In the genomic region with DNA sequence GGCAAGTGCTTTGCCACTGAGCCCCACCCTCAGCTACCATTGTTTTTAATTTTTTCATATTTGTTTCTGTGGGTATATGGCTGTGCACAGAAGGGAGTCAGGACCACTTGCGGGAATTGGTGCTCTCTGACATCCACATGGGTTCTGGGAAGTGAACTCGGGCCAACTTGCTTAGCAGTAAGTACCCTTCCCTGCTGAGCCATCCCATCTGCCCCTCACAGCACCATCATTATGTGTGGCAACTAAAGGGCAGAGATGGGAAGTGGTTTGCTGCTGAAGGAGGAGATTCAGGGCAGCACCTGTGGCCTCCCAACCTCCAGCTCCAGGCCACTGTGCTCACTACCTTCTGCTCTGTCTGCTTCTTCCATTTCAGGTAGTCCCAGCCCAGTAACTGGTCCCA, we compare ENCODE assay signal across 33 mouse cellular contexts. TPM values are rescaled to one million over a fixed set of nuclear protein-coding genes. Genes with fewer than 3 reads are reported as not detected.
"Had no signal": no experiment of that assay in that cellular context is flagged by ENCODE, and none has a peak within 500 bp of the region (broad histone marks: within the 10 kb centered on the region; RNA-seq: fewer than 3 reads in every experiment).

No protein-coding gene starts in this region.

- H3K36me3 ChIP-seq: heart, embryonic 13.5 days; heart, embryonic 15.5 days; hindbrain, embryonic 13.5 days; hindbrain, embryonic 15.5 days; kidney, embryonic 15.5 days; limb, embryonic 13.5 days; limb, embryonic 15.5 days; liver, embryonic 12.5 days had no signal

- H3K4me1 ChIP-seq: heart, embryonic 13.5 days; heart, embryonic 15.5 days; hindbrain, embryonic 13.5 days; hindbrain, embryonic 15.5 days; kidney, embryonic 15.5 days; limb, embryonic 13.5 days; limb, embryonic 15.5 days; liver, embryonic 12.5 days had no signal

- ATAC-seq: hindbrain, postnatal 0 days; intestine, embryonic 16.5 days; liver, embryonic 12.5 days had no signal

- H3K4me3 ChIP-seq: heart, adult 2 months; heart, embryonic 13.5 days; heart, embryonic 15.5 days; hindbrain, embryonic 13.5 days; hindbrain, embryonic 15.5 days; kidney, embryonic 15.5 days; limb, embryonic 13.5 days; limb, embryonic 15.5 days; liver, embryonic 12.5 days had no signal

- DNase-seq: gastrocnemius, postnatal 14 days; gastrocnemius, postnatal 36 days; heart, adult 11 months; heart, adult 2 months; heart, postnatal 14 days; heart, postnatal 36 days; kidney, adult 11 months; kidney, adult 2 months; kidney, adult 9 months; kidney, postnatal 14 days; kidney, postnatal 36 days; layer of hippocampus, adult 9-11 months; layer of hippocampus, postnatal 36 days; left cerebral cortex, postnatal 4 days had no signal

- H3K27ac ChIP-seq: heart, adult 2 months; heart, embryonic 13.5 days; heart, embryonic 15.5 days; hindbrain, embryonic 13.5 days; hindbrain, embryonic 15.5 days; hindbrain, postnatal 0 days; kidney, embryonic 15.5 days; kidney, postnatal 0 days; limb, embryonic 13.5 days; limb, embryonic 15.5 days; liver, embryonic 12.5 days had no signal

RNA-seq across cellular contexts. Expression of gene Ttc24, which starts 4.5 kb away (rescaled TPM):
- polyA plus RNA-seq: heart, adult 2 months; heart, embryonic 11.5 days; heart, embryonic 13.5 days; heart, embryonic 15.5 days; heart, postnatal 0 days; hindbrain, embryonic 11.5 days; hindbrain, embryonic 13.5 days; hindbrain, embryonic 15.5 days; hindbrain, postnatal 0 days; intestine, embryonic 14.5 days; intestine, embryonic 16.5 days; kidney, adult 2 months; kidney, embryonic 15.5 days; kidney, postnatal 0 days; large intestine, adult 2 months; limb, embryonic 11.5 days; limb, embryonic 13.5 days; limb, embryonic 15.5 days; liver, adult 2 months; liver, embryonic 12.5 days had no signal

RNA-seq across cellular contexts. Expression of gene Hapln2, which starts 46.2 kb away (rescaled TPM):
- polyA plus RNA-seq: gonadal fat pad, adult 2 months; heart, adult 2 months; heart, embryonic 11.5 days; heart, embryonic 13.5 days; hindbrain, embryonic 11.5 days; intestine, embryonic 14.5 days; intestine, embryonic 16.5 days; kidney, adult 2 months; large intestine, adult 2 months; limb, embryonic 15.5 days; liver, adult 2 months; liver, embryonic 12.5 days had no signal
